Comparison of ENCODE assay signal across 8 mouse cellular contexts in the genomic region with DNA sequence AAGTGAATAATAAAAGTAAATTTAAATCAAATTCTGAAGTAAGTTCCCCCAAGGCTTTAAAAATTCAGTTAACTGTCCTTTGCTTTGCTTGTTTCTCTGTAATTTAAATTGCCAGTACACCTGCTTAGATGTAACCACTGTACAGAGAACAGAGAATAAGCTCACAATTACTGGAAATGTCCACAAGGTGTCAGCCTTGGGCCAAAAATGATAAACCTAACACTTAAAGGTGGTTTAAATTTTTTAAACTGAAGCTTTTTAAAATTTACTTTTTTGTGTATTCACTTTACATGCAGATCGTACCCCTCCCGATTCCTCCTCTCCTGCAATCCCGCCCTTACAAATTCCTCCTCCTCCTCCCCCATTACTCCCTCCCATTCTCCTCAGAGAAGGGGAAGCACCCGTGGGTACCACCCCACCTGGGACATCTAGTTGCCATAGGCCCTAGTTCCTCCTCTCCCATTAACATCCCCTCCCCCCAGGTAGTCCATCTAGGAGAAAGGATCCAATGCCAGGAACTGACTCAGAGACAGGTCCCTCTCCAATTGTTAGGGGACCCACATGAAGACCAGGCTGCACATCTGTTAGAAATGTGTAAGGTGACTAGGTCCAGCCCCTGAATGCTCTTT.
DNase-seq lines count a peak whose midpoint lies in the region; ATAC-seq lines count a peak whose summit lies in the region.

No protein-coding gene starts in this region.

- intact Hi-C loops in heart, postnatal 25 days (cut with DNase I), result loop anchor here (2.0 kb wide), 2 partner anchors 398 to 526 kb away; no protein-coding TSS in a partner anchor
- intact Hi-C loops in gastrocnemius, postnatal 14 days (cut with DNase I; ENCODE audit: low total_unique reads), result loop anchor here (5.0 to 10.0 kb wide), 2 partner anchors 394 to 527 kb away; no protein-coding TSS in a partner anchor

- H3K36me3 ChIP-seq in hindbrain, embryonic 16.5 days (ENCODE audit: control insufficient read depth, insufficient read depth, low read length), result no peaks in the 10 kb centered on the region
- H3K36me3 ChIP-seq in limb, embryonic 10.5 days, result no peaks in the 10 kb centered on the region
- no peaks in the 10 kb centered on the region for H3K36me3 ChIP-seq in neural tube, embryonic 15.5 days

- H3K27me3 ChIP-seq in hindbrain, embryonic 16.5 days (replicated peaks; ENCODE audit: control insufficient read depth, insufficient read depth, low read length), result no peaks in the 10 kb centered on the region
- no peaks in the 10 kb centered on the region for H3K27me3 ChIP-seq in limb, embryonic 10.5 days (ENCODE audit: low read depth, poor library complexity, severe bottlenecking)
- H3K27me3 ChIP-seq in neural tube, embryonic 15.5 days (replicated peaks), result no peaks in the 10 kb centered on the region

- H3K9ac ChIP-seq in hindbrain, embryonic 16.5 days (ENCODE audit: low read depth, low read length), result no peak overlapping the region
- no peak overlapping the region for H3K9ac ChIP-seq in neural tube, embryonic 15.5 days (replicated peaks)

- no peak overlapping the region for H3K27ac ChIP-seq in hindbrain, embryonic 16.5 days (ENCODE audit: low read depth, low read length)
- no peak overlapping the region for H3K27ac ChIP-seq in limb, embryonic 10.5 days
- no peak overlapping the region for H3K27ac ChIP-seq in neural tube, embryonic 15.5 days (replicated peaks)

- no peaks in the 10 kb centered on the region for H3K4me1 ChIP-seq in hindbrain, embryonic 16.5 days (ENCODE audit: control insufficient read depth, insufficient read depth, low read depth, low read length)
- H3K4me1 ChIP-seq in limb, embryonic 10.5 days, result no peaks in the 10 kb centered on the region
- H3K4me1 ChIP-seq in neural tube, embryonic 15.5 days, result peaks cover 2% of the 10 kb centered on the region; the same call in 1 of the 2 replicates

- H3K4me2 ChIP-seq in hindbrain, embryonic 16.5 days (ENCODE audit: low read length), result no peak overlapping the region
- H3K4me2 ChIP-seq in neural tube, embryonic 15.5 days, result no peak overlapping the region

- 23% methylated on average over 4 of the region's 4 CpGs for WGBS in hindbrain, embryonic 16.5 days
- 43% methylated on average over 4 of the region's 4 CpGs for WGBS in limb, embryonic 10.5 days
- 24% methylated on average over 4 of the region's 4 CpGs for WGBS in neural tube, embryonic 15.5 days

- no peaks in the 10 kb centered on the region for H3K9me3 ChIP-seq in hindbrain, embryonic 16.5 days (ENCODE audit: control insufficient read depth, low read length)
- no peaks in the 10 kb centered on the region for H3K9me3 ChIP-seq in limb, embryonic 10.5 days (replicated peaks)
- no peaks in the 10 kb centered on the region for H3K9me3 ChIP-seq in neural tube, embryonic 15.5 days (replicated peaks)

- DNase-seq in heart, adult 11 months, result peak; percentile 68
- no peak for DNase-seq in heart, postnatal 25 days (ENCODE audit: low spot score)
- peak; percentile 78 for DNase-seq in NIH3T3 (ENCODE audit: low read depth)
- peak; percentile 48 for DNase-seq in embryo, embryonic 11 days
- DNase-seq in limb, embryonic 10.5 days (ENCODE audit: low spot score), result peak; percentile 34
- DNase-seq in gastrocnemius, postnatal 14 days, result no peak

- no peak overlapping the region for H3K4me3 ChIP-seq in hindbrain, embryonic 16.5 days (ENCODE audit: low read length)
- no peak overlapping the region for H3K4me3 ChIP-seq in limb, embryonic 10.5 days
- H3K4me3 ChIP-seq in neural tube, embryonic 15.5 days (replicated peaks), result no peak overlapping the region

- ATAC-seq in hindbrain, embryonic 16.5 days, result peak; percentile 84
- ATAC-seq in neural tube, embryonic 15.5 days (ENCODE audit: low FRiP score), result peak; percentile 81

Comparison
In these comparisons a context has a peak if more than half of its experiments do, and no peak if none do; other contexts are left out.
1. DNase-seq: peak in heart, adult 11 months (single experiment), NIH3T3 (single experiment), embryo, embryonic 11 days (single experiment) and limb, embryonic 10.5 days (single experiment); none in heart, postnatal 25 days (single experiment) and gastrocnemius, postnatal 14 days (single experiment).